Mouse (Mus musculus) kidney, adult 8-10 months (tissue): ENCODE measurements around the gene Mroh8.
"Not testable (repeated sequence)": the region's sequence is repeated elsewhere in the genome, so short reads cannot be mapped to it uniquely, and the experiment has no call there.

Source experiments
- DNase-seq, 2 experiments: peaks; one replicate each; pipeline ENCODE4 v3.0.0; 2022

Mroh8 gene

GRCm38 (mm10) chr2:157287542-157287941, 8.2 kb upstream of the Mroh8 start:
- DNase-seq, result peak; percentile 26 to 38

- DNase-seq, result no peak
Observed at GRCm38 (mm10) chr2:157283321-157283720, 4.0 kb upstream of the Mroh8 start.

GRCm38 (mm10) chr2:157278717-157279415, 483 bp downstream of the Mroh8 start, which contains the start of gene Rpn2:
Rpn2 (plus strand) TSS chr2:157279017.
- DNase-seq, result peak; percentile 95

GRCm38 (mm10) chr2:157263832-157264231, 15.5 kb downstream of the Mroh8 start:
- no peak for DNase-seq

GRCm38 (mm10) chr2:157263101-157263500, 16.2 kb downstream of the Mroh8 start:
- DNase-seq, result no peak

GRCm38 (mm10) chr2:157262506-157262905, 16.8 kb downstream of the Mroh8 start:
- no peak for DNase-seq

GRCm38 (mm10) chr2:157261930-157262329, 17.4 kb downstream of the Mroh8 start:
- DNase-seq, result no peak

GRCm38 (mm10) chr2:157259720-157260119, 19.6 kb downstream of the Mroh8 start:
- peak; percentile 19 to 61 for DNase-seq

GRCm38 (mm10) chr2:157248111-157248510, 31.2 kb downstream of the Mroh8 start:
- DNase-seq, result no peak

GRCm38 (mm10) chr2:157245603-157246002, 33.7 kb downstream of the Mroh8 start:
- no peak for DNase-seq

GRCm38 (mm10) chr2:157245001-157245400, 34.3 kb downstream of the Mroh8 start:
- no peak for DNase-seq

- DNase-seq, result no peak
Observed at GRCm38 (mm10) chr2:157235946-157236345, 43.4 kb downstream of the Mroh8 start.

GRCm38 (mm10) chr2:157221916-157222315, 57.4 kb downstream of the Mroh8 start:
- not testable (repeated sequence) for DNase-seq

GRCm38 (mm10) chr2:157220108-157220507, 59.2 kb downstream of the Mroh8 start:
- no peak for DNase-seq

- DNase-seq, result no peak
Observed at GRCm38 (mm10) chr2:157211731-157212130, 67.6 kb downstream of the Mroh8 start.

- peak; percentile 82 to 88 for DNase-seq
Observed at GRCm38 (mm10) chr2:157204366-157205218, 74.8 kb downstream of the Mroh8 start, which contains the start of gene Rbl1. Rbl1 (minus strand) TSS chr2:157204534.

- DNase-seq, result peak in 1 of 2 experiments; percentile 25
Observed at GRCm38 (mm10) chr2:157203459-157204365, 75.6 kb downstream of the Mroh8 start.

- no peak for DNase-seq
Observed at GRCm38 (mm10) chr2:157203026-157203425, 76.3 kb downstream of the Mroh8 start.

- DNase-seq, result no peak
Observed at GRCm38 (mm10) chr2:157202361-157202760, 77.0 kb downstream of the Mroh8 start.

GRCm38 (mm10) chr2:157201081-157201830, 78.1 kb downstream of the Mroh8 start:
- DNase-seq, result peak; percentile 25 to 48

GRCm38 (mm10) chr2:157198405-157198804, 80.9 kb downstream of the Mroh8 start:
- DNase-seq, result not testable (repeated sequence)

GRCm38 (mm10) chr2:157190651-157191050, 88.7 kb downstream of the Mroh8 start:
- no peak for DNase-seq
